Comparison of ENCODE assay signal across 8 mouse cellular contexts in genomic region chr7:127232622-127233367, GRCm38 (mm10). TPM values are rescaled to one million over a fixed set of nuclear protein-coding genes. Genes with fewer than 3 reads are reported as not detected.
A peak's percentile ranks its signal among the peaks of the same experiment; 100 is the strongest.
DNase-seq lines count a peak whose midpoint lies in the region; ATAC-seq lines count a peak whose summit lies in the region.

TSS of gene Zfp553 (plus strand) at chr7:127233061.
TSS of gene Sept1 (minus strand) at chr7:127233130.

- H3K27ac ChIP-seq in intestine, embryonic 15.5 days = peak within 1 kb of the TSS; percentile 99
- peak within 1 kb of the TSS; percentile 100 for H3K27ac ChIP-seq in midbrain, embryonic 10.5 days (replicated peaks)

- DNase-seq in adrenal gland, adult 8-10 months = peak; percentile 73
- peak; percentile 76 for DNase-seq in embryo, embryonic 11.5 days (ENCODE audit: low read depth, low spot score)
- DNase-seq in gastrocnemius, postnatal 36 days = peak; percentile 70 to 80
- peak; percentile 93 for DNase-seq in left cerebral cortex, postnatal 4 days
- peak; percentile 93 for DNase-seq in midbrain, embryonic 10.5 days (ENCODE audit: low spot score)
- DNase-seq in right cerebral cortex, postnatal 36 days (ENCODE audit: low spot score in 2 of 2) = peak; percentile 72 to 81
- peak; percentile 80 to 81 for DNase-seq in urinary bladder, postnatal 4 days (ENCODE audit: low spot score in 2 of 2)

- H3K9ac ChIP-seq in intestine, embryonic 15.5 days = peak within 1 kb of the TSS; percentile 99

- peak within 1 kb of the TSS; percentile 56 for H3K4me2 ChIP-seq in intestine, embryonic 15.5 days (replicated peaks)

- H3K9me3 ChIP-seq in intestine, embryonic 15.5 days = no peaks in the 10 kb centered on the region
- peaks cover 24% of the 10 kb centered on the region for H3K9me3 ChIP-seq in midbrain, embryonic 10.5 days (replicated peaks)

- intact Hi-C loops in gastrocnemius, postnatal 36 days (cut with DNase I) = no loop called here
- intact Hi-C loops in left cerebral cortex, postnatal 4 days (cut with DNase I) = no loop called here

- H3K27me3 ChIP-seq in intestine, embryonic 15.5 days (replicated peaks) = no peaks in the 10 kb centered on the region
- no peaks in the 10 kb centered on the region for H3K27me3 ChIP-seq in midbrain, embryonic 10.5 days (ENCODE audit: low read depth, poor library complexity, severe bottlenecking)

- peaks cover 18% of the 10 kb centered on the region for H3K4me1 ChIP-seq in intestine, embryonic 15.5 days (replicated peaks)
- H3K4me1 ChIP-seq in midbrain, embryonic 10.5 days = peaks cover 40% of the 10 kb centered on the region

- H3K36me3 ChIP-seq in intestine, embryonic 15.5 days = peaks cover 23% of the 10 kb centered on the region
- H3K36me3 ChIP-seq in midbrain, embryonic 10.5 days = peaks cover 71% of the 10 kb centered on the region

- H3K4me3 ChIP-seq in intestine, embryonic 15.5 days (replicated peaks) = peak within 1 kb of the TSS; percentile 98
- H3K4me3 ChIP-seq in midbrain, embryonic 10.5 days = peak within 1 kb of the TSS; percentile 98

- WGBS in intestine, embryonic 15.5 days = under 1% methylated on average over 64 of the region's 64 CpGs
- under 1% methylated on average over 64 of the region's 64 CpGs for WGBS in midbrain, embryonic 10.5 days

- peak; percentile 94 for ATAC-seq in intestine, embryonic 15.5 days

RNA-seq across cellular contexts. Expression of gene Zfp553, which starts in this region (rescaled TPM):
- total RNA-seq in adrenal gland, adult 8-10 months (2022) = 10 to 100 TPM; 11.6 to 19.5 (median 15.0) TPM
- 1 to 10 TPM; 3.6 to 4.2 TPM for total RNA-seq in gastrocnemius, postnatal 36 days (2021)
- polyA plus RNA-seq in intestine, embryonic 15.5 days (2015; fragmentation: Nextera tagmentation; extraction: Ambion mirVana) = 24.7 and 27.5 TPM in 2 replicates
- 10 to 100 TPM; 28.4 to 28.8 TPM for total RNA-seq in left cerebral cortex, postnatal 4 days (2021)
- 75.4 and 78.6 TPM in 2 replicates for polyA plus RNA-seq in midbrain, embryonic 10.5 days (2016; fragmentation: Nextera tagmentation; extraction: Ambion mirVana)

RNA-seq across cellular contexts. Expression of gene Sept1, which starts in this region (rescaled TPM):
- total RNA-seq in adrenal gland, adult 8-10 months (2022) = 10 to 100 TPM in 2 of 4 experiments, 1 to 10 TPM in 2; 9.1 to 11.2 (median 10.3) TPM
- total RNA-seq in gastrocnemius, postnatal 36 days (2021) = 1 to 10 TPM; 1.4 to 2.4 TPM
- 13.8 and 16.0 TPM in 2 replicates for polyA plus RNA-seq in intestine, embryonic 15.5 days (2015; fragmentation: Nextera tagmentation; extraction: Ambion mirVana)
- 1 to 10 TPM; 7.9 to 8.8 TPM for total RNA-seq in left cerebral cortex, postnatal 4 days (2021)
- polyA plus RNA-seq in midbrain, embryonic 10.5 days (2016; fragmentation: Nextera tagmentation; extraction: Ambion mirVana) = 31.8 and 32.7 TPM in 2 replicates

Comparison
In these comparisons a context has a peak if more than half of its experiments do, and no peak if none do; other contexts are left out.
1. Peak in every context shown above with its lines: DNase-seq, ATAC-seq, H3K4me3 ChIP-seq and H3K27ac ChIP-seq.